Mouse (Mus musculus) inflammation-experienced regulatory T-cells, adult 16 weeks (primary cell): Measurements from ENCODE around the gene Wdr63. TPM values are rescaled to one million over a fixed set of nuclear protein-coding genes. Genes with fewer than 3 reads are reported as not detected.

ENCODE experiments used
- polyA plus RNA-seq: library from polyadenylated mRNA; unstranded; fragments of 100-300 nt; shearing (Covaris generic); gene quantifications from one replicate; pipeline ENCODE4 v1.2.1, GENCODE M21; 2017

Gene Wdr63
- polyA plus RNA-seq: not detected

DNA sequence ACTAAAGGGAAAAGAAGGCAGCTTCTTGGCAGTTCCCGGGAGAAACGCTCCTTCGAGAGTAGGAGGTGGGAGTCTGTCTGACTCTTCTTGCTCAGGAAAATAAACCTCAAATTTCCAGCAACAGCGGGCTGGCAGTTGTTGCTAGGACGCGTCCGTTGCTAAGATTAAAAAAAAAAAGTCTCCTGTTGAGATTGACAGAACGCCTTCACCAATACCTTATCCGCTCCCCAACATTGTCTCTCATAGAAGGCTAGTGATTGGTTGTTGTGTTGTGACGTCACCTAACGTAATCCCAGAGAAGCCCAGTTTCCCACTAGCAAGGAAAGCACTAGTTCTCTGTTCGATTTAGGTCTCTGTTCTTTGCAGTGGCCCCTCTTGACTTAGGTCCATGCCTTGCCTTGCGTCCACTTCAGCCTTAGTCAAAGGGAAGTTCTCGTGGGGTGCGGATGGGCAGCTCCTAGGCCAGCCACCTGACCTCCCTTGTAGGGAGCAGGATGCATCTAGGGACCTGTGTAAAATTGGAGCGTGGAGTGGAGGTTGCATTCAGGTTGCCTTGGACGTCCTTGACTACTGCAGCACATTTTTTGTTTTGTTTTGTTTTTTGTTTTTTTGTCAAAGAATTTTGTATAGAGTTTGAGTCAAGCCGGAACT, at the start of gene Wdr63:
Gene Wdr63 (minus strand): TSS at position 210 of the 651 bp plus-strand sequence.

DNA sequence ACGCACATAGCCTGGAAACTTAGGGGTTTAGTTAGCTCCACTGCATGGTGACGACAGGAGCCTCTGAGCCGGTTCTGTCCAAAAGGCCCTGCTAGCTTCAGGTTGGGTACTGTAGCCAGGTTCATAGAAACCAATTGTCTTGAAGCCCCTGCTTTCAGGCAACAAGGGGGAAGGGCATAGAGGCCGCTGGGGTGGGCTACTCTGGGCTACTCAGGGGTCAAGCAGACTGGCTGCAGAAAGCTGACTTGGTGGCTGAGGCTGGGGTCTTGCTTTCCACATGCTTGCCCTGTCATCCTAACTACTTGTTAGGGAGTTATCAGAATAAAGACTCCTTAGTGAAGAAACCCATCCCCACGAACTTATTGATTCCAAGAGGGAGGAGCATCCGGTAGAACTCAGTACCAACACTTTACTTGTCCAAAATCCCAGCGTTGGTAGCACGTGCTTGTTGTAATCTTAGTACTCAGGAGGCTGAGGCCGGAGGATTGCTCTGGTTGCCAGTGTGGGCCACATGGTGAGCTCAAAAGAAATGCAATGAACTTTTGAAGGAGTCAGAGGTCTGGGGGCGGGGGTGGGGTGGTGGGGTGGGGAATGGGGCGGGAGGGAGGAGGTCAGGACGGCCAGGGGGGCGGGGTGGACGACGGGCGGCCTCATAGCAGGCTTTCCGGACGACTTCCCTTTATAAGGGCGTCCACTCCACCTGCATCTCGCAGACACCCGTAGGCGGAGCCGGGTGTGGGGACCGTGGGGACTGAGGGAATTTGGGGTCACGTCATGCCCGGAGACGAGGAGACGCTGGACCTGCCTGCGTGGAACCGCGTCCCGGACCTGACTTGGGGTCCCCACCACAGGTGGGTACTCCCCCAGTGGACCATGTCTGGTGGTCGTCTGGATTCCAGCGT, 41.5 kb upstream of the Wdr63 start, which contains the start of gene Mcoln2:
Gene Mcoln2 (plus strand): TSS at position 678 of the 902 bp plus-strand sequence.

GRCm38 (mm10) chr3:146117258-146117996, 9.5 kb upstream of the Wdr63 start, which contains the start of gene Mcoln3:
Mcoln3 (plus strand) TSS chr3:146117450.

Other genes starting within 250 kb of the Wdr63 start
- gene Bcl10, start 185.3 kb downstream of the Wdr63 start, polyA plus RNA-seq: 112 TPM
- gene 2410004B18Rik, start 170.1 kb downstream of the Wdr63 start, polyA plus RNA-seq: 29.5 TPM
- gene Syde2, start 120.3 kb downstream of the Wdr63 start, polyA plus RNA-seq: 0.24 TPM
- 10.8 TPM for gene Mcoln3, start 9.3 kb upstream of the Wdr63 start, polyA plus RNA-seq
- 4.0 TPM for gene Mcoln2, start 41.7 kb upstream of the Wdr63 start, polyA plus RNA-seq
- not detected for gene Lpar3, start 112.8 kb upstream of the Wdr63 start, polyA plus RNA-seq